Mouse (Mus musculus): ENCODE results near the gene Cd244a.

GRCm38 (mm10) chr1:171637101-171637500 lies 78.1 kb downstream of the Cd244a start:
- TF ChIP-seq USF1 (IDR thresholded peaks at IDR 0.05; ENCODE audit: low read depth) (no peak), MYOG (IDR thresholded peaks at IDR 0.05; ENCODE audit: control insufficient read depth in 1 of 3, insufficient read depth in 1 of 3, insufficient read length in 2 of 3, low read depth in 2 of 3) (no peak), E2F4 (IDR thresholded peaks at IDR 0.05; ENCODE audit: insufficient read depth) (no peak), POLR2A (IDR thresholded peaks at IDR 0.05; ENCODE audit: insufficient read length, low read depth) (no peak), MYOD1 (IDR thresholded peaks at IDR 0.05; ENCODE audit: control insufficient read depth in 1 of 3, insufficient read length in 2 of 3, low read depth in 2 of 3) (no peak), MAX (IDR thresholded peaks at IDR 0.05; ENCODE audit: low read depth) (no peak), TCF3 (IDR thresholded peaks at IDR 0.05; ENCODE audit: insufficient read length, low read depth) (no peak), POLR2AphosphoS2 (IDR thresholded peaks at IDR 0.05; ENCODE audit: insufficient read length, low read depth) (no peak), TCF12 (IDR thresholded peaks at IDR 0.05; ENCODE audit: insufficient read depth, poor library complexity, severe bottlenecking) (no peak), CEBPB (IDR thresholded peaks at IDR 0.05; ENCODE audit: insufficient read depth, poor library complexity, severe bottlenecking) (no peak), REST (IDR thresholded peaks at IDR 0.05; ENCODE audit: insufficient read depth, insufficient read length) (no peak), SRF (IDR thresholded peaks at IDR 0.05; ENCODE audit: control insufficient read depth, insufficient read length, low read depth) (no peak)
